Mouse (Mus musculus) kidney, embryonic 16.5 days (tissue): ENCODE results near the gene Tmem222. TPM values are rescaled to one million over a fixed set of nuclear protein-coding genes. Genes with fewer than 3 reads are reported as not detected.

Source experiments
- ATAC-seq: fragments of 200-750 bp; cut with Nextera tagmentation; 2 replicates; pipeline ENCODE4 v1.8.0; 2017; ENCODE audit warnings: moderate TSS enrichment; ENCODE audit not compliant: low FRiP score, low TSS enrichment
- H3K27ac ChIP-seq: fragments of 300-500 bp; sonication (generic); 2 replicates; pipeline ENCODE4 v1.5.1; 2014; ENCODE audit warnings: low read length
- H3K27me3 ChIP-seq: fragments of 300-500 bp; sonication (generic); 2 replicates; pipeline ENCODE4 v1.6.1; 2014; ENCODE audit warnings: low read length, control low read depth, mixed read lengths; ENCODE audit not compliant: insufficient read depth
- H3K36me3 ChIP-seq: fragments of 300-500 bp; sonication (generic); 2 replicates; pipeline ENCODE4 v1.6.1; 2014; ENCODE audit warnings: low read length, control low read depth, mixed read lengths; ENCODE audit not compliant: insufficient read depth
- H3K4me1 ChIP-seq: fragments of 300-500 bp; sonication (generic); 2 replicates; pipeline ENCODE4 v1.6.1; 2014; ENCODE audit warnings: low read length, control low read depth, mixed read lengths; ENCODE audit not compliant: insufficient read depth
- H3K4me2 ChIP-seq: fragments of 300-500 bp; sonication (generic); replicated peaks from 2 replicates; pipeline ENCODE4 v1.6.1; 2014; ENCODE audit warnings: low read depth, low read length
- H3K4me3 ChIP-seq: fragments of 300-500 bp; sonication (generic); 2 replicates; pipeline ENCODE4 v1.5.1; 2014; ENCODE audit warnings: mild to moderate bottlenecking, low read length
- H3K9ac ChIP-seq: fragments of 300-500 bp; sonication (generic); replicated peaks from 2 replicates; pipeline ENCODE4 v1.6.1; 2014; ENCODE audit warnings: low read length
- H3K9me3 ChIP-seq: fragments of 300-500 bp; sonication (generic); 2 replicates; pipeline ENCODE4 v1.6.1; 2016; ENCODE audit warnings: low read length, control low read depth
- WGBS: fragments of 180-500 bp; shearing (Covaris S2); extraction: QIAGEN DNeasy Blood & Tissue Kit; methylation state at CpG from one replicate; pipeline ENCODE4 v1.1.7; 2014; 5-methylcytosine and 5-hydroxymethylcytosine counted together
- polyA plus RNA-seq: library from polyadenylated mRNA; unstranded; fragments of >200 nt; fragmentation: Nextera tagmentation; extraction: Ambion mirVana; gene quantifications from 2 replicates; pipeline ENCODE4 v1.2.1, GENCODE M21; 2015

Gene Tmem222
- polyA plus RNA-seq, 1 experiment from 2014 or later = 90.4 TPM

GRCm38 (mm10) chr4:133268931-133269330, 8.7 kb downstream of the Tmem222 start:
- 89% methylated on average over 3 of the region's 3 CpGs for whole genome bisulfite sequencing
- H3K27me3 ChIP-seq = no peaks in the 10 kb centered on the region
- no peak overlapping the region for H3K27ac ChIP-seq
- peaks cover 55% of the 10 kb centered on the region for H3K36me3 ChIP-seq
- no peak overlapping the region for H3K9ac ChIP-seq
- H3K4me2 ChIP-seq = no peak overlapping the region
- no peaks in the 10 kb centered on the region for H3K4me1 ChIP-seq
- H3K4me3 ChIP-seq = no peak overlapping the region
- H3K9me3 ChIP-seq = no peaks in the 10 kb centered on the region
- ATAC-seq = no peak

GRCm38 (mm10) chr4:133266248-133266880, 11.2 kb downstream of the Tmem222 start:
- no peak for ATAC-seq
- H3K4me1 ChIP-seq = no peaks in the 10 kb centered on the region
- H3K27ac ChIP-seq = no peak overlapping the region
- WGBS = 94% methylated on average over 12 of the region's 12 CpGs
- no peak overlapping the region for H3K9ac ChIP-seq
- peaks cover 58% of the 10 kb centered on the region for H3K36me3 ChIP-seq
- H3K9me3 ChIP-seq = no peaks in the 10 kb centered on the region
- H3K4me3 ChIP-seq = no peak overlapping the region
- H3K27me3 ChIP-seq = no peaks in the 10 kb centered on the region
- H3K4me2 ChIP-seq = no peak overlapping the region

GRCm38 (mm10) chr4:133265759-133266158, 11.8 kb downstream of the Tmem222 start:
- no peak overlapping the region for H3K9ac ChIP-seq
- WGBS = 72% methylated on average over 4 of the region's 4 CpGs
- no peak overlapping the region for H3K4me3 ChIP-seq
- no peaks in the 10 kb centered on the region for H3K27me3 ChIP-seq
- H3K36me3 ChIP-seq = peaks cover 58% of the 10 kb centered on the region
- no peak for ATAC-seq
- no peak overlapping the region for H3K27ac ChIP-seq
- no peak overlapping the region for H3K4me2 ChIP-seq
- no peaks in the 10 kb centered on the region for H3K9me3 ChIP-seq
- H3K4me1 ChIP-seq = no peaks in the 10 kb centered on the region

GRCm38 (mm10) chr4:133265297-133265696, 12.3 kb downstream of the Tmem222 start:
- Histone ChIP-seq H3K27me3 (no peaks in the 10 kb centered on the region), H3K9me3 (no peaks in the 10 kb centered on the region), H3K27ac (no peak overlapping the region), H3K36me3 (peaks cover 58% of the 10 kb centered on the region), H3K4me3 (no peak overlapping the region), H3K9ac (no peak overlapping the region), H3K4me1 (no peaks in the 10 kb centered on the region), H3K4me2 (no peak overlapping the region)
- no peak for ATAC-seq
- WGBS = 94% methylated on average over 3 of the region's 3 CpGs

- Histone ChIP-seq H3K4me2 (no peak overlapping the region), H3K4me1 (no peaks in the 10 kb centered on the region), H3K36me3 (peaks cover 57% of the 10 kb centered on the region), H3K9me3 (no peaks in the 10 kb centered on the region), H3K9ac (no peak overlapping the region), H3K27me3 (no peaks in the 10 kb centered on the region), H3K4me3 (no peak overlapping the region), H3K27ac (no peak overlapping the region)
- WGBS = 93% methylated on average over 2 of the region's 2 CpGs
- no peak for ATAC-seq
Measured at GRCm38 (mm10) chr4:133264559-133264958, 13.0 kb downstream of the Tmem222 start.

- H3K36me3 ChIP-seq = peaks cover 49% of the 10 kb centered on the region
- WGBS = 94% methylated on average over 5 of the region's 5 CpGs
- H3K4me1 ChIP-seq = no peaks in the 10 kb centered on the region
Measured at GRCm38 (mm10) chr4:133263756-133264155, 13.8 kb downstream of the Tmem222 start.

GRCm38 (mm10) chr4:133262882-133263281, 14.7 kb downstream of the Tmem222 start, which contains the start of gene Sytl1:
Gene Sytl1, minus strand, starts transcription at chr4:133263113.
- no peaks in the 10 kb centered on the region for H3K27me3 ChIP-seq
- peaks cover 41% of the 10 kb centered on the region for H3K36me3 ChIP-seq
- no peak within 1 kb of the TSS for H3K27ac ChIP-seq
- ATAC-seq = no peak
- WGBS = 36% methylated on average over 7 of the region's 7 CpGs
- no peak within 1 kb of the TSS for H3K4me3 ChIP-seq
- no peaks in the 10 kb centered on the region for H3K4me1 ChIP-seq
- H3K9ac ChIP-seq = 0 out of 2 replicates have a peak within 1 kb of the TSS, but pooled peaks have one; percentile 18
- no peak within 1 kb of the TSS for H3K4me2 ChIP-seq
- H3K9me3 ChIP-seq = no peaks in the 10 kb centered on the region

More at GRCm38 (mm10) chr4:133263756-133264155, 13.8 kb downstream of the Tmem222 start:
- Histone ChIP-seq H3K27me3 (no peaks in the 10 kb centered on the region), H3K27ac (no peak overlapping the region), H3K4me2 (no peak overlapping the region), H3K9me3 (no peaks in the 10 kb centered on the region), H3K4me3 (no peak overlapping the region), H3K9ac (no peak overlapping the region)
- ATAC-seq = no peak

GRCm38 (mm10) chr4:133262375-133262765, 15.2 kb downstream of the Tmem222 start:
- Histone ChIP-seq H3K9ac (no peak overlapping the region), H3K9me3 (no peaks in the 10 kb centered on the region), H3K4me1 (no peaks in the 10 kb centered on the region), H3K27ac (no peak overlapping the region), H3K27me3 (peaks cover 3% of the 10 kb centered on the region; the same call in 1 of the 2 replicates), H3K36me3 (peaks cover 36% of the 10 kb centered on the region), H3K4me2 (no peak overlapping the region), H3K4me3 (no peak overlapping the region)
- WGBS = 72% methylated on average over 7 of the region's 7 CpGs
- no peak for ATAC-seq

- H3K27ac ChIP-seq = no peak overlapping the region
- peaks cover 30% of the 10 kb centered on the region for H3K36me3 ChIP-seq
- WGBS = 52% methylated on average over 10 of the region's 10 CpGs
- no peak overlapping the region for H3K4me2 ChIP-seq
- H3K9ac ChIP-seq = 0 out of 2 replicates have a peak overlapping the region, but pooled peaks have one; percentile 6
- H3K4me1 ChIP-seq = peaks cover 2% of the 10 kb centered on the region; the same call in 1 of the 2 replicates
- peaks cover 6% of the 10 kb centered on the region for H3K27me3 ChIP-seq
- H3K9me3 ChIP-seq = no peaks in the 10 kb centered on the region
- no peak for ATAC-seq
- H3K4me3 ChIP-seq = no peak overlapping the region
Measured at GRCm38 (mm10) chr4:133261641-133262374, 15.8 kb downstream of the Tmem222 start.
